In genomic region chr3:9546882-9547620, GRCm38 (mm10) we compare ENCODE assay signal across 8 mouse cellular contexts.
A peak's percentile ranks its signal among the peaks of the same experiment; 100 is the strongest.
DNase-seq lines count a peak whose midpoint lies in the region; ATAC-seq and TF ChIP-seq lines count a peak whose summit lies in the region.

No protein-coding gene starts in this region.

- H3K27me3 ChIP-seq in hindbrain, embryonic 10.5 days (ENCODE audit: insufficient read depth, poor library complexity, severe bottlenecking), result no peaks in the 10 kb centered on the region
- no peaks in the 10 kb centered on the region for H3K27me3 ChIP-seq in hindbrain, embryonic 14.5 days (ENCODE audit: control insufficient read depth, insufficient read depth, low read length)
- no peaks in the 10 kb centered on the region for H3K27me3 ChIP-seq in hindbrain, embryonic 11.5 days (ENCODE audit: control insufficient read depth, insufficient read depth, low read length)

- WGBS in hindbrain, embryonic 10.5 days, result 47% methylated on average over 15 of the region's 15 CpGs
- 47% methylated on average over 15 of the region's 15 CpGs for WGBS in hindbrain, embryonic 14.5 days
- 44% methylated on average over 15 of the region's 15 CpGs for WGBS in hindbrain, embryonic 11.5 days

- intact Hi-C loops in gastrocnemius, postnatal 36 days (cut with DNase I), result no loop called here

- peaks cover 50% of the 10 kb centered on the region for H3K4me1 ChIP-seq in hindbrain, embryonic 10.5 days (replicated peaks)
- peaks cover 13% of the 10 kb centered on the region for H3K4me1 ChIP-seq in hindbrain, embryonic 14.5 days (replicated peaks; ENCODE audit: control insufficient read depth, insufficient read depth, low read length)
- peaks cover 7 to 24% of the 10 kb centered on the region in 2 experiments; a peak in 3 of 4 replicates for H3K4me1 ChIP-seq in ES-E14 (ENCODE audit: control insufficient read depth in 2 of 2, insufficient read depth in 2 of 2, low read length in 2 of 2, poor library complexity in 1 of 2)
- H3K4me1 ChIP-seq in hindbrain, embryonic 11.5 days (replicated peaks; ENCODE audit: control insufficient read depth, insufficient read depth, low read length), result no peaks in the 10 kb centered on the region

- no peak overlapping the region for H3K9ac ChIP-seq in hindbrain, embryonic 14.5 days
- no peak overlapping the region for H3K9ac ChIP-seq in ES-E14 (ENCODE audit: insufficient read depth, low read depth, low read length, poor library complexity, severe bottlenecking)
- no peak overlapping the region for H3K9ac ChIP-seq in hindbrain, embryonic 11.5 days (ENCODE audit: low read depth, low read length)

- no peaks in the 10 kb centered on the region for H3K36me3 ChIP-seq in hindbrain, embryonic 10.5 days
- no peaks in the 10 kb centered on the region for H3K36me3 ChIP-seq in hindbrain, embryonic 14.5 days (replicated peaks; ENCODE audit: control insufficient read depth, insufficient read depth)
- H3K36me3 ChIP-seq in ES-E14 (ENCODE audit: control insufficient read depth, insufficient read depth, low read length, poor library complexity, severe bottlenecking), result peaks cover 3% of the 10 kb centered on the region; the same call in 1 of the 2 replicates
- no peaks in the 10 kb centered on the region for H3K36me3 ChIP-seq in hindbrain, embryonic 11.5 days (ENCODE audit: control insufficient read depth, insufficient read depth, low read length)

- ATAC-seq in hindbrain, embryonic 14.5 days (ENCODE audit: low FRiP score), result no peak
- no peak for ATAC-seq in hindbrain, embryonic 11.5 days (ENCODE audit: low FRiP score)
- ATAC-seq in erythroblast, adult 5-6 weeks (replicated peaks; ENCODE audit: low FRiP score, poor library complexity, severe bottlenecking), result no peak

- no peak for DNase-seq in hindbrain, embryonic 10.5 days (ENCODE audit: low spot score)
- no peak for DNase-seq in hindbrain, embryonic 14.5 days (ENCODE audit: low spot score)
- DNase-seq in ES-E14 (ENCODE audit: low read depth, low spot score), result no peak
- DNase-seq in hindbrain, embryonic 11.5 days (ENCODE audit: low spot score), result peak; percentile 21
- peak; percentile 21 for DNase-seq in lung, postnatal 36 days
- no peak for DNase-seq in adrenal gland, postnatal 25 days
- DNase-seq in gastrocnemius, postnatal 36 days, result no peak

- no peak overlapping the region for H3K4me2 ChIP-seq in hindbrain, embryonic 14.5 days (replicated peaks)
- no peak overlapping the region for H3K4me2 ChIP-seq in hindbrain, embryonic 11.5 days (replicated peaks; ENCODE audit: low read depth, low read length)

- peak overlapping the region; percentile 4; the same call in 1 of the 2 replicates for H3K27ac ChIP-seq in hindbrain, embryonic 10.5 days
- H3K27ac ChIP-seq in hindbrain, embryonic 14.5 days, result no peak overlapping the region
- peak overlapping the region; percentile 44; the same call in 1 of the 2 replicates for H3K27ac ChIP-seq in ES-E14 (ENCODE audit: insufficient read depth, low read depth, low read length, poor library complexity, severe bottlenecking)
- no peak overlapping the region for H3K27ac ChIP-seq in hindbrain, embryonic 11.5 days (ENCODE audit: low read depth, low read length)

- in situ Hi-C loops in ES-E14 (cut with MboI; ENCODE audit: low sequenced_read_pairs in 2 of 2, unreplicated experiment in 2 of 2), result no loop called here

- no peaks in the 10 kb centered on the region for H3K9me3 ChIP-seq in hindbrain, embryonic 10.5 days
- no peaks in the 10 kb centered on the region for H3K9me3 ChIP-seq in hindbrain, embryonic 14.5 days (ENCODE audit: control insufficient read depth, low read length)
- H3K9me3 ChIP-seq in ES-E14 (ENCODE audit: control insufficient read depth, insufficient read depth, low read depth, low read length), result no peaks in the 10 kb centered on the region
- H3K9me3 ChIP-seq in hindbrain, embryonic 11.5 days (ENCODE audit: control insufficient read depth, low read length), result no peaks in the 10 kb centered on the region

- no peak overlapping the region for H3K4me3 ChIP-seq in hindbrain, embryonic 10.5 days
- H3K4me3 ChIP-seq in hindbrain, embryonic 14.5 days (replicated peaks; ENCODE audit: low read length), result no peak overlapping the region
- H3K4me3 ChIP-seq in ES-E14 (ENCODE audit: insufficient read depth in 1 of 2, low read depth in 1 of 2, low read length in 2 of 2, poor library complexity in 1 of 2, severe bottlenecking in 1 of 2), result no peak overlapping the region
- no peak overlapping the region for H3K4me3 ChIP-seq in hindbrain, embryonic 11.5 days (ENCODE audit: low read depth, low read length)

TF ChIP-seq in ES-E14, 5 proteins besides CTCF, POLR2A, EP300 and RAD21:
- TF ChIP-seq ZNF384 (IDR thresholded peaks at IDR 0.05; ENCODE audit: low read depth, low read length), result no peak
- no peak for TF ChIP-seq ZC3H11A (IDR thresholded peaks at IDR 0.05; ENCODE audit: borderline replicate concordance, low read depth, low read length)
- no peak for TF ChIP-seq MAFK (IDR thresholded peaks at IDR 0.05; ENCODE audit: insufficient read depth, low read depth, low read length)
- TF ChIP-seq CHD2 (IDR thresholded peaks at IDR 0.05; ENCODE audit: low read depth, low read length), result no peak
- no peak for TF ChIP-seq HCFC1 (IDR thresholded peaks at IDR 0.05; ENCODE audit: borderline replicate concordance, insufficient read depth, low read length)

Comparison
In these comparisons a context has a peak if more than half of its experiments do, and no peak if none do; other contexts are left out.
1. DNase-seq: peak in hindbrain, embryonic 11.5 days (single experiment) and lung, postnatal 36 days (single experiment); none in hindbrain, embryonic 10.5 days (single experiment), hindbrain, embryonic 14.5 days (single experiment), ES-E14 (single experiment), adrenal gland, postnatal 25 days (single experiment) and gastrocnemius, postnatal 36 days (0 of 2).
2. H3K27ac ChIP-seq: peak in hindbrain, embryonic 10.5 days (single experiment) and ES-E14 (single experiment); none in hindbrain, embryonic 14.5 days (single experiment) and hindbrain, embryonic 11.5 days (single experiment).